In the genomic region with DNA sequence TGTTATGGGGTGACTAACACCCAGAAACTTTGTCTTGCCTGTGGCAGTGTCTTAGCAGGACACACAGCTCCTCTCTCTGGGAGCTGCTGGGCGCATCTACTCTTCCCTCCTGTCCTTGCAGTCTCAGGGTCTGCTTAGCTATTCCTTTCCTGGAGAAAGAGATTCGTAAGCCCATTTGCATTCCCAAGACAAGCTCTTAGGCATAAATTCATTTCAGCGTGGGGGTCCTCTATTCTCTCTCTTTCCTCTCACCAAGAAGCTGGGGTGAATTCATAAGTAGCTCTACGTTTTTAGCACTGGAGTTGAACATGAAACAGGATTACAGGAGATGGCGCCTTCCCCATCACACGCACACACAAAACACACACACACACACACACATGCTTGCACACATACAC, we compare ENCODE assay signal across 13 mouse cellular contexts.
A peak's percentile ranks its signal among the peaks of the same experiment; 100 is the strongest.
DNase-seq lines count a peak whose midpoint lies in the region; ATAC-seq and TF ChIP-seq lines count a peak whose summit lies in the region.
"Had no signal": no experiment of that assay in that cellular context is flagged by ENCODE, and none has a peak within 500 bp of the region (broad histone marks: within the 10 kb centered on the region; RNA-seq: fewer than 3 reads in every experiment).

No protein-coding gene starts in this region.

- no peak overlapping the region for H3K4me3 ChIP-seq in heart, embryonic 15.5 days
- no peak overlapping the region for H3K4me3 ChIP-seq in testis, adult 2 months (ENCODE audit: control insufficient read depth, low read depth, low read length)
- H3K4me3 ChIP-seq in midbrain, embryonic 12.5 days, result no peak overlapping the region
- no peak overlapping the region for H3K4me3 ChIP-seq in thymus, adult 2 months (ENCODE audit: control insufficient read depth, insufficient read depth, low read length)
- H3K4me3 ChIP-seq: embryonic facial prominence, embryonic 15.5 days had no signal

- H3K27ac ChIP-seq in heart, embryonic 15.5 days, result peak overlapping the region; percentile 81
- H3K27ac ChIP-seq in testis, adult 2 months (ENCODE audit: control insufficient read depth, insufficient read depth, low read depth, low read length), result peak overlapping the region; percentile 5; the same call in 1 of the 2 replicates
- H3K27ac ChIP-seq in midbrain, embryonic 12.5 days (replicated peaks), result peak overlapping the region; percentile 69
- no peak overlapping the region for H3K27ac ChIP-seq in thymus, adult 2 months (ENCODE audit: control insufficient read depth, insufficient read depth, low read length)
- H3K27ac ChIP-seq: embryonic facial prominence, embryonic 15.5 days; kidney, postnatal 0 days had no signal

- no peak overlapping the region for H3K9ac ChIP-seq in heart, embryonic 15.5 days
- no peak overlapping the region for H3K9ac ChIP-seq in midbrain, embryonic 12.5 days (replicated peaks)
- H3K9ac ChIP-seq: embryonic facial prominence, embryonic 15.5 days had no signal

- ATAC-seq in heart, embryonic 15.5 days (replicated peaks; ENCODE audit: insufficient number of reproducible peaks, insufficient read depth, low FRiP score, low read depth), result no peak
- ATAC-seq in midbrain, embryonic 12.5 days (ENCODE audit: low FRiP score, low read depth), result 0 out of 2 replicates have a peak, but pooled peaks have one; percentile 0
- ATAC-seq: CD4-positive, CD25-positive, alpha-beta regulatory T cell, adult 4 months had no signal

- no peak for TF ChIP-seq CTCF in testis, adult 2 months (IDR thresholded peaks at IDR 0.05; ENCODE audit: control insufficient read depth, insufficient read depth, insufficient replicate concordance, low read depth, low read length)
- TF ChIP-seq CTCF in thymus, adult 2 months (IDR thresholded peaks at IDR 0.05; ENCODE audit: borderline replicate concordance, control insufficient read depth, extremely low read depth, insufficient read depth, low read length, poor library complexity), result no peak

- 71% methylated on average over 6 of the region's 6 CpGs for WGBS in heart, embryonic 15.5 days
- WGBS in midbrain, embryonic 12.5 days, result 50% methylated on average over 6 of the region's 6 CpGs
- WGBS in thymus, adult 2 months, result 91% methylated on average over 6 of the region's 6 CpGs

- peaks cover 60% of the 10 kb centered on the region for H3K4me1 ChIP-seq in heart, embryonic 15.5 days (replicated peaks)
- no peaks in the 10 kb centered on the region; the same call in 1 of the 2 replicates for H3K4me1 ChIP-seq in testis, adult 2 months (ENCODE audit: control insufficient read depth, insufficient read depth, low read length)
- peaks cover 69% of the 10 kb centered on the region for H3K4me1 ChIP-seq in midbrain, embryonic 12.5 days
- H3K4me1 ChIP-seq in thymus, adult 2 months (replicated peaks; ENCODE audit: control insufficient read depth, insufficient read depth, low read length), result no peaks in the 10 kb centered on the region

- H3K9me3 ChIP-seq in heart, embryonic 15.5 days (replicated peaks), result no peaks in the 10 kb centered on the region
- no peaks in the 10 kb centered on the region for H3K9me3 ChIP-seq in midbrain, embryonic 12.5 days
- H3K9me3 ChIP-seq: embryonic facial prominence, embryonic 15.5 days; megakaryocyte, embryonic 14.5 days had no signal

- no peaks in the 10 kb centered on the region for H3K36me3 ChIP-seq in heart, embryonic 15.5 days
- H3K36me3 ChIP-seq in testis, adult 2 months (ENCODE audit: control insufficient read depth, insufficient read depth, low read length), result no peaks in the 10 kb centered on the region
- no peaks in the 10 kb centered on the region for H3K36me3 ChIP-seq in midbrain, embryonic 12.5 days
- no peaks in the 10 kb centered on the region for H3K36me3 ChIP-seq in thymus, adult 2 months (ENCODE audit: control insufficient read depth, insufficient read depth, low read length)
- H3K36me3 ChIP-seq: embryonic facial prominence, embryonic 15.5 days had no signal

- H3K4me2 ChIP-seq in heart, embryonic 15.5 days, result peak overlapping the region; percentile 44
- no peak overlapping the region for H3K4me2 ChIP-seq in midbrain, embryonic 12.5 days (replicated peaks)
- H3K4me2 ChIP-seq: embryonic facial prominence, embryonic 15.5 days had no signal

- no peak for DNase-seq in heart, postnatal 4 days
- no peak for DNase-seq in testis, postnatal 14 days (ENCODE audit: low spot score)
- no peak for DNase-seq in thymus, adult 2 months
- DNase-seq in layer of hippocampus, postnatal 36 days, result no peak
- DNase-seq in right cerebral cortex, postnatal 10 days (ENCODE audit: low spot score in 2 of 2), result no peak
- DNase-seq: cerebellum, adult 8-10 months had no signal

- H3K27me3 ChIP-seq in heart, embryonic 15.5 days, result no peaks in the 10 kb centered on the region
- no peaks in the 10 kb centered on the region for H3K27me3 ChIP-seq in testis, adult 2 months (ENCODE audit: control insufficient read depth, insufficient read depth, low read length)
- H3K27me3 ChIP-seq in midbrain, embryonic 12.5 days, result no peaks in the 10 kb centered on the region
- no peaks in the 10 kb centered on the region for H3K27me3 ChIP-seq in thymus, adult 2 months (ENCODE audit: control insufficient read depth, insufficient read depth, low read length)
- H3K27me3 ChIP-seq: embryonic facial prominence, embryonic 15.5 days; megakaryocyte, embryonic 14.5 days had no signal

- TF ChIP-seq POLR2A in testis, adult 2 months (IDR thresholded peaks at IDR 0.05; ENCODE audit: control insufficient read depth, low read depth, low read length), result no peak
- no peak for TF ChIP-seq POLR2A in thymus, adult 2 months (IDR thresholded peaks at IDR 0.05; ENCODE audit: control insufficient read depth, extremely low read depth, insufficient read depth, low read length, poor library complexity)
